Mouse (Mus musculus) intestine, postnatal 0 days (tissue): ENCODE results near the gene Cyp21a1. TPM values are rescaled to one million over a fixed set of nuclear protein-coding genes. Genes with fewer than 3 reads are reported as not detected.

Experiments
- ATAC-seq: fragments of 200-750 bp; cut with Nextera tagmentation; 2 replicates; pipeline ENCODE4 v1.8.0; 2017; ENCODE audit warnings: mild to moderate bottlenecking, moderate TSS enrichment, moderate library complexity
- H3K27ac ChIP-seq: fragments of 300-500 bp; sonication (generic); 2 replicates; pipeline ENCODE4 v1.5.1; 2014; ENCODE audit warnings: mild to moderate bottlenecking, low read depth, low read length, moderate library complexity
- H3K27me3 ChIP-seq: fragments of 300-500 bp; sonication (generic); replicated peaks from 2 replicates; pipeline ENCODE4 v1.6.1; 2014; ENCODE audit warnings: low read length, mixed read lengths; ENCODE audit not compliant: control insufficient read depth, insufficient read depth
- H3K36me3 ChIP-seq: fragments of 300-500 bp; sonication (generic); 2 replicates; pipeline ENCODE4 v1.6.1; 2014; ENCODE audit warnings: mild to moderate bottlenecking, moderate library complexity; ENCODE audit not compliant: control insufficient read depth, insufficient read depth
- H3K4me1 ChIP-seq: fragments of 300-500 bp; sonication (generic); replicated peaks from 2 replicates; pipeline ENCODE4 v1.6.1; 2014; ENCODE audit warnings: antibody characterized with exemption, low read length, mixed read lengths; ENCODE audit not compliant: control insufficient read depth, insufficient read depth
- H3K4me2 ChIP-seq: fragments of 300-500 bp; sonication (generic); replicated peaks from 2 replicates; pipeline ENCODE4 v1.6.1; 2014; ENCODE audit warnings: low read depth, mild to moderate bottlenecking, moderate library complexity
- H3K4me3 ChIP-seq: fragments of 300-500 bp; sonication (generic); 2 replicates; pipeline ENCODE4 v1.5.1; 2014; ENCODE audit warnings: low read depth, low read length
- H3K9ac ChIP-seq: fragments of 300-500 bp; sonication (generic); 2 replicates; pipeline ENCODE4 v1.6.1; 2014; ENCODE audit warnings: mild to moderate bottlenecking, low read depth, low read length
- H3K9me3 ChIP-seq: fragments of 300-500 bp; sonication (generic); 2 replicates; pipeline ENCODE4 v1.6.1; 2016; ENCODE audit warnings: mixed run types; ENCODE audit not compliant: control insufficient read depth
- CTCF ChIP-seq: sonication (generic); IDR thresholded peaks from 2 replicates; pipeline ENCODE4 v1.5.1; 2016; ENCODE audit warnings: low read depth, mild to moderate bottlenecking, control low read depth, antibody characterized with exemption, moderate library complexity
- WGBS: fragments of 180-500 bp; shearing (Covaris S2); extraction: QIAGEN DNeasy Blood & Tissue Kit; methylation state at CpG from one replicate; pipeline ENCODE4 v1.1.7; 2014; 5-methylcytosine and 5-hydroxymethylcytosine counted together
- microRNA-seq: library from miRNA; unstranded; fragments of <30 nt; microRNA quantifications from one replicate; pipeline ENCODE4, GENCODE M21; 2016
- polyA plus RNA-seq: library from polyadenylated mRNA; unstranded; fragments of >200 nt; fragmentation: Nextera tagmentation; extraction: Ambion mirVana; gene quantifications from 2 replicates; pipeline ENCODE4 v1.2.1, GENCODE M21; 2015

Cyp21a1 gene
- polyA plus RNA-seq, 1 experiment from 2014 or later, result 0.18 TPM

- ATAC-seq, result no peak
- Histone ChIP-seq H3K4me3 (no peak overlapping the region), H3K4me1 (no peaks in the 10 kb centered on the region), H3K9me3 (no peaks in the 10 kb centered on the region), H3K27ac (no peak overlapping the region), H3K36me3 (no peaks in the 10 kb centered on the region), H3K4me2 (no peak overlapping the region), H3K9ac (no peak overlapping the region), H3K27me3 (no peaks in the 10 kb centered on the region)
- 77% methylated on average over 9 of the region's 9 CpGs for WGBS
- TF ChIP-seq CTCF, result no peak
Measured at GRCm38 (mm10) chr17:34777680-34778325, 26.6 kb downstream of the Cyp21a1 start.

- no peak overlapping the region for H3K27ac ChIP-seq
- WGBS, result 68% methylated on average over 3 of the region's 3 CpGs
- H3K9ac ChIP-seq, result no peak overlapping the region
- no peak overlapping the region for H3K4me2 ChIP-seq
- H3K4me1 ChIP-seq, result no peaks in the 10 kb centered on the region
- H3K9me3 ChIP-seq, result no peaks in the 10 kb centered on the region
- no peaks in the 10 kb centered on the region for H3K36me3 ChIP-seq
- ATAC-seq, result no peak
- no peaks in the 10 kb centered on the region for H3K27me3 ChIP-seq
- no peak for TF ChIP-seq CTCF
- H3K4me3 ChIP-seq, result no peak overlapping the region
Measured at GRCm38 (mm10) chr17:34761471-34761870, 42.9 kb downstream of the Cyp21a1 start.

Small RNA genes lying within 50 kb of the gene (microRNA-seq; reads per million reads assigned to microRNA genes)
- not detected for gene Gm27471
- gene Mir6970, result not detected
- 4.6 reads per million, percentile 11 among the genes with 10 or more reads in this experiment for gene Mir6971

Other genes starting within 250 kb of the Cyp21a1 start
- gene Notch4, start 240.3 kb downstream of the Cyp21a1 start, polyA plus RNA-seq, result 1.4 and 3.2 TPM in 2 replicates
- 8.6 and 10.6 TPM in 2 replicates for gene Gpsm3, start 214.8 kb downstream of the Cyp21a1 start, polyA plus RNA-seq
- gene Pbx2, start 213.3 kb downstream of the Cyp21a1 start, polyA plus RNA-seq, result 6.1 and 6.5 TPM in 2 replicates
- 1.3 and 1.5 TPM in 2 replicates for gene Ager, start 206.7 kb downstream of the Cyp21a1 start, polyA plus RNA-seq
- 123 and 135 TPM in 2 replicates for gene Rnf5, start 200.9 kb downstream of the Cyp21a1 start, polyA plus RNA-seq
- 53.2 and 55.6 TPM in 2 replicates for gene Agpat1, start 200.3 kb downstream of the Cyp21a1 start, polyA plus RNA-seq
- gene Egfl8, start 188.6 kb downstream of the Cyp21a1 start, polyA plus RNA-seq, result 2.5 and 2.7 TPM in 2 replicates
- 17.2 and 18.0 TPM in 2 replicates for gene Ppt2, start 176.1 kb downstream of the Cyp21a1 start, polyA plus RNA-seq
- 0.27 and 0.47 TPM in 2 replicates for gene Prrt1, start 175.0 kb downstream of the Cyp21a1 start, polyA plus RNA-seq
- 8.8 and 9.2 TPM in 2 replicates for gene Fkbpl, start 159.8 kb downstream of the Cyp21a1 start, polyA plus RNA-seq
- 22.9 and 23.1 TPM in 2 replicates for gene Atf6b, start 157.4 kb downstream of the Cyp21a1 start, polyA plus RNA-seq
- 1.4 and 1.9 TPM in 2 replicates for gene Tnxb, start 134.0 kb downstream of the Cyp21a1 start, polyA plus RNA-seq
- gene C4b, start 60.7 kb downstream of the Cyp21a1 start, polyA plus RNA-seq, result 1.2 and 1.6 TPM in 2 replicates
- 29.1 and 34.0 TPM in 2 replicates for gene Stk19, start 32.4 kb upstream of the Cyp21a1 start, polyA plus RNA-seq
- 42.5 and 44.2 TPM in 2 replicates for gene Dxo, start 32.5 kb upstream of the Cyp21a1 start, polyA plus RNA-seq
- gene Skiv2l, start 45.6 kb upstream of the Cyp21a1 start, polyA plus RNA-seq, result 18.3 and 20.8 TPM in 2 replicates
- 55.7 and 57.8 TPM in 2 replicates for gene Nelfe, start 45.8 kb upstream of the Cyp21a1 start, polyA plus RNA-seq
- 84.8 and 94.9 TPM in 2 replicates for gene Cfb, start 58.0 kb upstream of the Cyp21a1 start, polyA plus RNA-seq
- 0.74 and 1.1 TPM in 2 replicates for gene Zbtb12, start 74.9 kb upstream of the Cyp21a1 start, polyA plus RNA-seq
- not detected in 2 replicates for gene Gm20547, start 77.5 kb upstream of the Cyp21a1 start, polyA plus RNA-seq
- 60.3 and 66.2 TPM in 2 replicates for gene C2, start 93.7 kb upstream of the Cyp21a1 start, polyA plus RNA-seq
- 35.8 and 40.3 TPM in 2 replicates for gene Ehmt2, start 93.9 kb upstream of the Cyp21a1 start, polyA plus RNA-seq
- 119 and 128 TPM in 2 replicates for gene Slc44a4, start 109.9 kb upstream of the Cyp21a1 start, polyA plus RNA-seq
- gene Neu1, start 126.7 kb upstream of the Cyp21a1 start, polyA plus RNA-seq, result 522 and 580 TPM in 2 replicates
- 0.64 and 1.1 TPM in 2 replicates for gene Hspa1b, start 154.7 kb upstream of the Cyp21a1 start, polyA plus RNA-seq
- gene Gm20481, start 165.4 kb upstream of the Cyp21a1 start, polyA plus RNA-seq, result 0.43 TPM in 1 of 2 replicates, not detected in the other
- 6.4 and 6.5 TPM in 2 replicates for gene Hspa1a, start 167.6 kb upstream of the Cyp21a1 start, polyA plus RNA-seq
- 0.22 and 0.25 TPM in 2 replicates for gene Hspa1l, start 168.1 kb upstream of the Cyp21a1 start, polyA plus RNA-seq
- gene Lsm2, start 177.3 kb upstream of the Cyp21a1 start, polyA plus RNA-seq, result 70.6 and 76.6 TPM in 2 replicates
- gene Vars, start 196.4 kb upstream of the Cyp21a1 start, polyA plus RNA-seq, result 74.0 and 84.2 TPM in 2 replicates
- 0.12 and 0.20 TPM in 2 replicates for gene Vwa7, start 212.0 kb upstream of the Cyp21a1 start, polyA plus RNA-seq
- 3.2 and 4.6 TPM in 2 replicates for gene Sapcd1, start 223.5 kb upstream of the Cyp21a1 start, polyA plus RNA-seq
- 1.4 and 3.0 TPM in 2 replicates for gene Msh5, start 242.2 kb upstream of the Cyp21a1 start, polyA plus RNA-seq
- 290 and 312 TPM in 2 replicates for gene Clic1, start 245.4 kb upstream of the Cyp21a1 start, polyA plus RNA-seq